Mouse (Mus musculus): ENCODE measurements around the gene Tlx2. TPM values are rescaled to one million over a fixed set of nuclear protein-coding genes. Genes with fewer than 3 reads are reported as not detected.
A peak's percentile ranks its signal among the peaks of the same experiment; 100 is the strongest.

Gene Tlx2
- total and polyA plus RNA-seq, 3 experiments, result not detected

GRCm38 (mm10) chr6:83053136-83053960, 16.7 kb downstream of the Tlx2 start:
- Histone ChIP-seq H3K27me3 (ENCODE audit: insufficient read depth, low read length) (no peaks in the 10 kb centered on the region; the same call in 1 of the 2 replicates), H3K36me3 (replicated peaks) (peaks cover 67% of the 10 kb centered on the region), H3K4me3 (ENCODE audit: low read depth, low read length) (peak overlapping the region; percentile 95), H3K9me3 (replicated peaks) (no peaks in the 10 kb centered on the region), H3K4me1 (ENCODE audit: insufficient read depth, low read depth, low read length) (peaks cover 63% of the 10 kb centered on the region)
- ATAC-seq (ENCODE audit: extremely low read depth, insufficient number of reproducible peaks, low FRiP score, poor library complexity, severe bottlenecking), result no peak
- DNase-seq (ENCODE audit: low spot score), result peak; percentile 60
- TF ChIP-seq TAL1 (conservative IDR thresholded peaks at IDR 0.05; ENCODE audit: low read depth, low read length), result no peak
- TF ChIP-seq GATA1 (IDR thresholded peaks at IDR 0.05; ENCODE audit: borderline replicate concordance, low read length), result no peak
- no peak for TF ChIP-seq CTCF (IDR thresholded peaks at IDR 0.05; ENCODE audit: low read depth, low read length)
- no peak for TF ChIP-seq GATA2 (IDR thresholded peaks at IDR 0.05; ENCODE audit: borderline replicate concordance, low read depth, low read length)
- no peak for TF ChIP-seq POLR2AphosphoS5 (IDR thresholded peaks at IDR 0.05; ENCODE audit: insufficient replicate concordance, low read depth, low read length)

GRCm38 (mm10) chr6:83049367-83049766, 20.7 kb downstream of the Tlx2 start:
- peaks cover 37% of the 10 kb centered on the region for H3K36me3 ChIP-seq (replicated peaks)
- H3K4me3 ChIP-seq (ENCODE audit: low read depth, low read length), result no peak overlapping the region
- no peak for ATAC-seq (ENCODE audit: extremely low read depth, insufficient number of reproducible peaks, low FRiP score, poor library complexity, severe bottlenecking)
- peaks cover 9% of the 10 kb centered on the region for H3K27me3 ChIP-seq (ENCODE audit: insufficient read depth, low read length)
- TF ChIP-seq GATA1 (IDR thresholded peaks at IDR 0.05; ENCODE audit: borderline replicate concordance, low read length), result no peak
- TF ChIP-seq GATA2 (IDR thresholded peaks at IDR 0.05; ENCODE audit: borderline replicate concordance, low read depth, low read length), result no peak
- no peak for TF ChIP-seq POLR2AphosphoS5 (IDR thresholded peaks at IDR 0.05; ENCODE audit: insufficient replicate concordance, low read depth, low read length)
- TF ChIP-seq CTCF (IDR thresholded peaks at IDR 0.05; ENCODE audit: low read depth, low read length), result no peak
- TF ChIP-seq TAL1 (conservative IDR thresholded peaks at IDR 0.05; ENCODE audit: low read depth, low read length), result no peak
- peaks cover 50% of the 10 kb centered on the region for H3K4me1 ChIP-seq (ENCODE audit: insufficient read depth, low read depth, low read length)
- H3K9me3 ChIP-seq (replicated peaks), result no peaks in the 10 kb centered on the region
- DNase-seq (ENCODE audit: low spot score), result no peak

- no peaks in the 10 kb centered on the region for H3K9me3 ChIP-seq (replicated peaks)
- TF ChIP-seq CTCF (IDR thresholded peaks at IDR 0.05; ENCODE audit: low read depth, low read length), result no peak
- TF ChIP-seq GATA2 (IDR thresholded peaks at IDR 0.05; ENCODE audit: borderline replicate concordance, low read depth, low read length), result no peak
- no peak for TF ChIP-seq POLR2AphosphoS5 (IDR thresholded peaks at IDR 0.05; ENCODE audit: insufficient replicate concordance, low read depth, low read length)
- TF ChIP-seq GATA1 (IDR thresholded peaks at IDR 0.05; ENCODE audit: borderline replicate concordance, low read length), result no peak
- DNase-seq (ENCODE audit: low spot score) (no peak), ATAC-seq (ENCODE audit: extremely low read depth, insufficient number of reproducible peaks, low FRiP score, poor library complexity, severe bottlenecking) (no peak)
- H3K4me1 ChIP-seq (ENCODE audit: insufficient read depth, low read depth, low read length), result peaks cover 22% of the 10 kb centered on the region
- peaks cover 20% of the 10 kb centered on the region for H3K27me3 ChIP-seq (ENCODE audit: insufficient read depth, low read length)
- H3K4me3 ChIP-seq (ENCODE audit: low read depth, low read length), result no peak overlapping the region
- peaks cover 5% of the 10 kb centered on the region for H3K36me3 ChIP-seq (replicated peaks)
Measured at GRCm38 (mm10) chr6:83044742-83045141, 25.4 kb downstream of the Tlx2 start.

GRCm38 (mm10) chr6:83043993-83044392, 26.1 kb downstream of the Tlx2 start:
- peaks cover 18% of the 10 kb centered on the region for H3K4me1 ChIP-seq (ENCODE audit: insufficient read depth, low read depth, low read length)
- peaks cover 20% of the 10 kb centered on the region for H3K27me3 ChIP-seq (ENCODE audit: insufficient read depth, low read length)
- no peaks in the 10 kb centered on the region for H3K9me3 ChIP-seq (replicated peaks)
- H3K4me3 ChIP-seq (ENCODE audit: low read depth, low read length), result no peak overlapping the region
- TF ChIP-seq CTCF (IDR thresholded peaks at IDR 0.05; ENCODE audit: low read depth, low read length) (no peak), TAL1 (conservative IDR thresholded peaks at IDR 0.05; ENCODE audit: low read depth, low read length) (no peak), GATA1 (IDR thresholded peaks at IDR 0.05; ENCODE audit: borderline replicate concordance, low read length) (no peak), POLR2AphosphoS5 (IDR thresholded peaks at IDR 0.05; ENCODE audit: insufficient replicate concordance, low read depth, low read length) (no peak), GATA2 (IDR thresholded peaks at IDR 0.05; ENCODE audit: borderline replicate concordance, low read depth, low read length) (no peak)
- H3K36me3 ChIP-seq (replicated peaks), result no peaks in the 10 kb centered on the region
- DNase-seq (ENCODE audit: low spot score) (no peak), ATAC-seq (ENCODE audit: extremely low read depth, insufficient number of reproducible peaks, low FRiP score, poor library complexity, severe bottlenecking) (no peak)

- Histone ChIP-seq H3K27me3 (ENCODE audit: insufficient read depth, low read length) (peaks cover 21% of the 10 kb centered on the region), H3K36me3 (replicated peaks) (no peaks in the 10 kb centered on the region), H3K4me3 (ENCODE audit: low read depth, low read length) (no peak overlapping the region), H3K9me3 (replicated peaks) (no peaks in the 10 kb centered on the region), H3K4me1 (ENCODE audit: insufficient read depth, low read depth, low read length) (peaks cover 21% of the 10 kb centered on the region)
- no peak for TF ChIP-seq TAL1 (conservative IDR thresholded peaks at IDR 0.05; ENCODE audit: low read depth, low read length)
- no peak for TF ChIP-seq GATA2 (IDR thresholded peaks at IDR 0.05; ENCODE audit: borderline replicate concordance, low read depth, low read length)
- no peak for TF ChIP-seq GATA1 (IDR thresholded peaks at IDR 0.05; ENCODE audit: borderline replicate concordance, low read length)
- TF ChIP-seq CTCF (IDR thresholded peaks at IDR 0.05; ENCODE audit: low read depth, low read length), result no peak
- no peak for TF ChIP-seq POLR2AphosphoS5 (IDR thresholded peaks at IDR 0.05; ENCODE audit: insufficient replicate concordance, low read depth, low read length)
- no peak for DNase-seq (ENCODE audit: low spot score)
- ATAC-seq (ENCODE audit: extremely low read depth, insufficient number of reproducible peaks, low FRiP score, poor library complexity, severe bottlenecking), result no peak
Measured at GRCm38 (mm10) chr6:83043561-83043960, 26.5 kb downstream of the Tlx2 start.

- TF ChIP-seq TAL1 (conservative IDR thresholded peaks at IDR 0.05; ENCODE audit: low read depth, low read length) (no peak), GATA1 (IDR thresholded peaks at IDR 0.05; ENCODE audit: borderline replicate concordance, low read length) (no peak), CTCF (IDR thresholded peaks at IDR 0.05; ENCODE audit: low read depth, low read length) (no peak), POLR2AphosphoS5 (IDR thresholded peaks at IDR 0.05; ENCODE audit: insufficient replicate concordance, low read depth, low read length) (no peak), GATA2 (IDR thresholded peaks at IDR 0.05; ENCODE audit: borderline replicate concordance, low read depth, low read length) (no peak)
- H3K4me3 ChIP-seq (ENCODE audit: low read depth, low read length), result no peak overlapping the region
- DNase-seq (ENCODE audit: low spot score), result no peak
- H3K4me1 ChIP-seq (ENCODE audit: insufficient read depth, low read depth, low read length), result peaks cover 24% of the 10 kb centered on the region
- H3K27me3 ChIP-seq (ENCODE audit: insufficient read depth, low read length), result peaks cover 34% of the 10 kb centered on the region
- H3K9me3 ChIP-seq (replicated peaks), result no peaks in the 10 kb centered on the region
- ATAC-seq (ENCODE audit: extremely low read depth, insufficient number of reproducible peaks, low FRiP score, poor library complexity, severe bottlenecking), result no peak
- H3K36me3 ChIP-seq (replicated peaks), result no peaks in the 10 kb centered on the region
Measured at GRCm38 (mm10) chr6:83040601-83041000, 29.5 kb downstream of the Tlx2 start.
